Mouse (Mus musculus) G1E (cell line): ENCODE measurements around the gene Mtcl1.

ENCODE experiments used
- CTCF ChIP-seq: IDR thresholded peaks from 2 replicates; pipeline ENCODE4 v1.5.1; 2012; ENCODE audit warnings: low read depth, low read length, inconsistent platforms, mixed read lengths
- GATA1 ChIP-seq: IDR thresholded peaks from 2 replicates; pipeline ENCODE4 v1.6.1; 2012; ENCODE audit warnings: borderline replicate concordance, low read length, inconsistent platforms, mixed read lengths
- GATA2 ChIP-seq: IDR thresholded peaks from 2 replicates; pipeline ENCODE4 v1.6.1; 2012; ENCODE audit warnings: low read depth, low read length, inconsistent platforms, borderline replicate concordance
- POLR2AphosphoS5 ChIP-seq: IDR thresholded peaks from 2 replicates; pipeline ENCODE4 v1.6.1; 2012; ENCODE audit warnings: low read depth, low read length, inconsistent platforms; ENCODE audit not compliant: insufficient replicate concordance
- TAL1 ChIP-seq: conservative IDR thresholded peaks from 2 replicates; pipeline ENCODE4 v1.6.1; 2012; ENCODE audit warnings: low read depth, low read length, inconsistent platforms, mixed read lengths

DNA sequence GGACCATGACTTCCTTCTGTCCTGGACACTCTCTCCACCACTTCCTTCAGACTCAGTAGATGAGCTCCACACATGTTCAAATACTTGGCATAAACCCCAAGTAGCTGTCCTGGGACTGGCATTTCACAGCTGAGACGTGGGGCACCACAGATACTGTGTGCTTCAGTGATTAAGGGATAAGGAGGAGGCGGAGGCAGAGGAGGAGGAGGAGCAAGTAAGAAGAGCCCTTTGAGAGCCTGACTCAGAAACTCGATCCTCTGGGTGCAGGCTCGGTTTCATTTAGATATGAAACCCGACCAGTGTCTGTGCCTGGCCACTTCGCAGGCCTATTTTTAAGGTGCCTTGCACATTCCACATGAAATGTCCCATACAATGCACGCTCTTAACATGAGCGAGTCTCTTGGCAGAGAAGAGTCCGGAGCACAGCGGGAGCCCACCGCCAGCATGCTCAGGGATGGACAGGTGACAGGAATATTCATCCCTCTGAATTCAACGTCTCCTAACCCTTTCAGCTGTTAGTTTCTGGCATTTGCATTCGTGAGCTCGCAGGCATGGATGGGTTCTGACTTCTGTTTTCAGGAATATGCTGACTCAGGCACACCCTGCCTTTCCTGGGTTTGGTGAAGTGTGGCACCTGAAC, 74.8 kb downstream of the Mtcl1 start:
- TF ChIP-seq CTCF, result no peak
- TF ChIP-seq GATA1, result no peak
- TF ChIP-seq TAL1, result no peak
- TF ChIP-seq POLR2AphosphoS5, result no peak
- TF ChIP-seq GATA2, result no peak
